Comparison of ENCODE assay signal across 7 mouse cellular contexts in the genomic region with DNA sequence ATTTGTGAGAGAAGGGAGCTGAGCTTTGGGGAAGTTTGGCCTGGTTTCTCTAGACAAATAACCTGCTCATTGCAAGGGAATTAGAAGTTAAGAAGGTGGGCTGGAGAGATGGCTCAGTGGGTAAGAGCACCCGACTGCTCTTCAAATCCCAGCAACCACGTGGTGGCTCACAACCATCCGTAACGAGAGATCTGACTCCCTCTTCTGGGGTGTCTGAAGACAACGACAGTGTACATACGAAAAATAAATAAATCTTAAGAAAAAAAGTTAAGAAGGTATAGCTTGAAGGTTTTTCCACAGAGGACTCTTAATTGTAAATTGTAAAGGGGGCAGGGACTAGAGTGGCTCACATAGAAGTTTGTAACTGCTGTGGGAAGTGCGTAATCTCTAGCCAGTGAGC. TPM values are rescaled to one million over a fixed set of nuclear protein-coding genes. Genes with fewer than 3 reads are reported as not detected.
DNase-seq lines count a peak whose midpoint lies in the region; ATAC-seq and TF ChIP-seq lines count a peak whose summit lies in the region.

No protein-coding gene starts in this region.

- H3K79me2 ChIP-seq in CH12.LX (replicated peaks; ENCODE audit: control insufficient read depth, extremely low read depth, insufficient read depth, poor library complexity, severe bottlenecking), result peaks cover 17% of the 10 kb centered on the region

- no peak for ATAC-seq in kidney, embryonic 14.5 days (ENCODE audit: low FRiP score, low TSS enrichment)
- no peak for ATAC-seq in liver, embryonic 14.5 days (ENCODE audit: insufficient read depth)
- no peak for ATAC-seq in frontal cortex, adult (ENCODE audit: low TSS enrichment)

- no peaks in the 10 kb centered on the region for H3K9me3 ChIP-seq in kidney, embryonic 14.5 days (ENCODE audit: control insufficient read depth, low read length)
- H3K9me3 ChIP-seq in CH12.LX (replicated peaks; ENCODE audit: low read length), result no peaks in the 10 kb centered on the region
- H3K9me3 ChIP-seq in liver, embryonic 14.5 days (ENCODE audit: control insufficient read depth, low read length), result no peaks in the 10 kb centered on the region

- H3K36me3 ChIP-seq in kidney, embryonic 14.5 days (ENCODE audit: control insufficient read depth, insufficient read depth, low read length), result peaks cover 15% of the 10 kb centered on the region
- H3K36me3 ChIP-seq in CH12.LX (replicated peaks in 1 of 2; ENCODE audit: control insufficient read depth in 1 of 2, insufficient read depth in 1 of 2, low read length in 1 of 2), result peaks cover 7 to 16% of the 10 kb centered on the region in 2 experiments
- peaks cover 21% of the 10 kb centered on the region for H3K36me3 ChIP-seq in liver, embryonic 14.5 days (replicated peaks; ENCODE audit: control insufficient read depth, insufficient read depth, low read depth)

- H3K4me2 ChIP-seq in kidney, embryonic 14.5 days (replicated peaks; ENCODE audit: low read depth, low read length), result no peak overlapping the region; the same call in 1 of the 2 replicates
- peak overlapping the region; percentile 83 for H3K4me2 ChIP-seq in CH12.LX (ENCODE audit: insufficient read depth, low read depth, poor library complexity, severe bottlenecking)
- H3K4me2 ChIP-seq in liver, embryonic 14.5 days (ENCODE audit: low read depth), result peak overlapping the region; percentile 76

- in situ Hi-C loops in CH12.LX (cut with MboI; ENCODE audit: low pct_ligation_motif_present, low pct_unique_long_range_greater_than_20kb, low sequenced_read_pairs), result no loop called here

- no peak for TF ChIP-seq POLR2A in CH12.LX (IDR thresholded peaks at IDR 0.05; ENCODE audit: low read depth, low read length)

- peak overlapping the region; percentile 84 for H3K27ac ChIP-seq in kidney, embryonic 14.5 days (ENCODE audit: low read depth, low read length)
- H3K27ac ChIP-seq in CH12.LX (ENCODE audit: insufficient read depth, low read depth), result peak overlapping the region; percentile 84
- H3K27ac ChIP-seq in brown adipose tissue, adult 24 weeks (replicated peaks; ENCODE audit: low read depth, low read length), result peak overlapping the region; percentile 99
- peak overlapping the region; percentile 79 for H3K27ac ChIP-seq in liver, embryonic 14.5 days

- dilution Hi-C loops in CH12.LX (cut with MboI; ENCODE audit: extremely low pct_ligation_motif_present, extremely low pct_unique_long_range_greater_than_20kb, low sequenced_read_pairs), result no loop called here

- no peak for DNase-seq in kidney, adult 11 months
- no peak for DNase-seq in CH12.LX (ENCODE audit: extremely low read depth)
- no peak for DNase-seq in liver, embryonic 14.5 days (ENCODE audit: low read depth in 3 of 3, low spot score in 3 of 3)
- DNase-seq in right cerebral cortex, postnatal 36 days (ENCODE audit: low spot score in 2 of 2), result no peak

- H3K4me3 ChIP-seq in kidney, embryonic 14.5 days (ENCODE audit: low read length), result no peak overlapping the region
- no peak overlapping the region for H3K4me3 ChIP-seq in CH12.LX (replicated peaks in 1 of 3; ENCODE audit: low read depth in 2 of 3, low read length in 2 of 3, poor library complexity in 1 of 3)
- H3K4me3 ChIP-seq in brown adipose tissue, adult 24 weeks (ENCODE audit: insufficient read depth, low read depth, low read length), result peak overlapping the region; percentile 25; the same call in 1 of the 2 replicates
- peak overlapping the region in 1 of 2 experiments; percentile 54; a peak in 1 of 4 replicates for H3K4me3 ChIP-seq in liver, embryonic 14.5 days (ENCODE audit: insufficient read depth in 1 of 2, low read depth in 2 of 2, low read length in 2 of 2)

- H3K27me3 ChIP-seq in kidney, embryonic 14.5 days (ENCODE audit: control insufficient read depth, insufficient read depth, low read length), result no peaks in the 10 kb centered on the region
- no peaks in the 10 kb centered on the region for H3K27me3 ChIP-seq in CH12.LX (replicated peaks)
- no peaks in the 10 kb centered on the region for H3K27me3 ChIP-seq in liver, embryonic 14.5 days (ENCODE audit: control insufficient read depth, insufficient read depth, low read length)

- peaks cover 41% of the 10 kb centered on the region for H3K4me1 ChIP-seq in kidney, embryonic 14.5 days (ENCODE audit: control insufficient read depth, insufficient read depth, low read length)
- H3K4me1 ChIP-seq in CH12.LX (ENCODE audit: control insufficient read depth in 1 of 2, insufficient read depth in 2 of 2), result peaks cover 10 to 52% of the 10 kb centered on the region in 2 experiments
- H3K4me1 ChIP-seq in brown adipose tissue, adult 24 weeks (ENCODE audit: control insufficient read depth, insufficient read depth, insufficient read length, low read length), result peaks cover 26% of the 10 kb centered on the region
- H3K4me1 ChIP-seq in liver, embryonic 14.5 days (replicated peaks; ENCODE audit: control insufficient read depth in 2 of 2, insufficient read depth in 2 of 2, low read length in 1 of 2), result peaks cover 32 to 38% of the 10 kb centered on the region in 2 experiments

- TF ChIP-seq CTCF in CH12.LX (conservative IDR thresholded peaks at IDR 0.05 in 1 of 2, IDR thresholded peaks at IDR 0.05 in 1 of 2; ENCODE audit: low read depth in 2 of 2, low read length in 2 of 2), result no peak
- 0 out of 2 replicates have a peak, but pooled peaks have one; percentile 2 for TF ChIP-seq CTCF in liver, embryonic 14.5 days (IDR thresholded peaks at IDR 0.05; ENCODE audit: low read depth)

- no peak for TF ChIP-seq EP300 in CH12.LX (IDR thresholded peaks at IDR 0.05; ENCODE audit: low read length)
- TF ChIP-seq EP300 in liver, embryonic 14.5 days (IDR thresholded peaks at IDR 0.05; ENCODE audit: low read depth), result no peak

- WGBS in kidney, embryonic 14.5 days, result 25% methylated on average over 7 of the region's 7 CpGs
- WGBS in liver, embryonic 14.5 days (ENCODE audit: insufficient replicate concordance), result 22% methylated on average over 7 of the region's 7 CpGs

- H3K9ac ChIP-seq in kidney, embryonic 14.5 days (ENCODE audit: low read depth, low read length), result peak overlapping the region; percentile 45; the same call in 1 of the 2 replicates
- H3K9ac ChIP-seq in CH12.LX (ENCODE audit: insufficient read depth, low read depth), result 0 out of 2 replicates have a peak overlapping the region, but pooled peaks have one; percentile 27
- peak overlapping the region; percentile 72; the same call in 1 of the 2 replicates for H3K9ac ChIP-seq in liver, embryonic 14.5 days (replicated peaks)

- no peak for TF ChIP-seq RAD21 in CH12.LX (IDR thresholded peaks at IDR 0.05; ENCODE audit: low read depth, low read length)

TF ChIP-seq in CH12.LX, 34 proteins besides CTCF, POLR2A, EP300 and RAD21:
- no peak for TF ChIP-seq ETS1 (conservative IDR thresholded peaks at IDR 0.05; ENCODE audit: low read depth, low read length)
- peak; percentile 47; the same call in 1 of the 2 replicates for TF ChIP-seq MAX (IDR thresholded peaks at IDR 0.05; ENCODE audit: low read length)
- TF ChIP-seq ZC3H11A (IDR thresholded peaks at IDR 0.05; ENCODE audit: low read depth, low read length), result no peak
- 0 out of 2 replicates have a peak, but pooled peaks have one; percentile 41 for TF ChIP-seq MYC (IDR thresholded peaks at IDR 0.05; ENCODE audit: low read depth, low read length)

RNA-seq across cellular contexts. Expression of gene Pnrc2, which starts 1.9 kb away (rescaled TPM):
- polyA plus RNA-seq in kidney, embryonic 14.5 days (2014; fragmentation: Nextera tagmentation; extraction: Ambion mirVana), result 174 and 209 TPM in 2 replicates
- total RNA-seq in CH12.LX (2012; rRNA removed) (22.2 and 30.5 TPM in 2 replicates), CH12.LX (2014; rRNA removed) (46.9 and 55.0 TPM in 2 replicates)
- 32.8 and 34.4 TPM in 2 replicates for polyA plus RNA-seq in CH12.LX (2012; ENCODE audit: insufficient read length, low read depth)
- polyA plus RNA-seq in brown adipose tissue, adult 24 weeks (2012; ENCODE audit: insufficient read depth, insufficient read length, missing spikeins), result 86.4 and 125 TPM in 2 replicates
- polyA plus RNA-seq in liver, embryonic 14.5 days (2012; rRNA removed), result 25.4 and 43.4 TPM in 2 replicates
- polyA plus RNA-seq in liver, embryonic 14.5 days (2014; fragmentation: Nextera tagmentation; extraction: Ambion mirVana), result 80.2 and 81.9 TPM in 2 replicates

RNA-seq across cellular contexts. Expression of gene Cnr2, which starts 19.6 kb away (rescaled TPM):
- polyA plus RNA-seq in kidney, embryonic 14.5 days (2014; fragmentation: Nextera tagmentation; extraction: Ambion mirVana), result 0.10 and 0.45 TPM in 2 replicates
- 5.6 and 6.5 TPM in 2 replicates for total RNA-seq in CH12.LX (2012; rRNA removed)
- 13.5 and 13.8 TPM in 2 replicates for total RNA-seq in CH12.LX (2014; rRNA removed)
- polyA plus RNA-seq in CH12.LX (2012; ENCODE audit: insufficient read length, low read depth), result 9.4 and 10.6 TPM in 2 replicates
- polyA plus RNA-seq in brown adipose tissue, adult 24 weeks (2012; ENCODE audit: insufficient read depth, insufficient read length, missing spikeins), result 0.55 and 0.58 TPM in 2 replicates
- polyA plus RNA-seq in liver, embryonic 14.5 days (2012; rRNA removed), result 1.6 and 2.1 TPM in 2 replicates
- polyA plus RNA-seq in liver, embryonic 14.5 days (2014; fragmentation: Nextera tagmentation; extraction: Ambion mirVana), result 2.3 and 2.5 TPM in 2 replicates

RNA-seq across cellular contexts. Expression of gene Srsf10, which starts 20.0 kb away (rescaled TPM):
- 334 and 342 TPM in 2 replicates for polyA plus RNA-seq in kidney, embryonic 14.5 days (2014; fragmentation: Nextera tagmentation; extraction: Ambion mirVana)
- 85.7 and 127 TPM in 2 replicates for total RNA-seq in CH12.LX (2012; rRNA removed)
- 179 and 197 TPM in 2 replicates for total RNA-seq in CH12.LX (2014; rRNA removed)
- 291 and 341 TPM in 2 replicates for polyA plus RNA-seq in CH12.LX (2012; ENCODE audit: insufficient read length, low read depth)
- 58.3 and 62.6 TPM in 2 replicates for polyA plus RNA-seq in brown adipose tissue, adult 24 weeks (2012; ENCODE audit: insufficient read depth, insufficient read length, missing spikeins)
- 33.2 and 49.6 TPM in 2 replicates for polyA plus RNA-seq in liver, embryonic 14.5 days (2012; rRNA removed)
- 108 and 110 TPM in 2 replicates for polyA plus RNA-seq in liver, embryonic 14.5 days (2014; fragmentation: Nextera tagmentation; extraction: Ambion mirVana)

RNA-seq across cellular contexts. Expression of gene Fuca1, which starts 45.0 kb away (rescaled TPM):
- 57.6 and 69.2 TPM in 2 replicates for polyA plus RNA-seq in kidney, embryonic 14.5 days (2014; fragmentation: Nextera tagmentation; extraction: Ambion mirVana)
- total RNA-seq in CH12.LX (2012; rRNA removed) (63.2 and 77.6 TPM in 2 replicates), CH12.LX (2014; rRNA removed) (28.6 and 32.6 TPM in 2 replicates)
- 66.5 and 71.5 TPM in 2 replicates for polyA plus RNA-seq in CH12.LX (2012; ENCODE audit: insufficient read length, low read depth)
- polyA plus RNA-seq in brown adipose tissue, adult 24 weeks (2012; ENCODE audit: insufficient read depth, insufficient read length, missing spikeins), result 106 and 110 TPM in 2 replicates
- polyA plus RNA-seq in liver, embryonic 14.5 days (2012; rRNA removed), result 8.8 and 12.0 TPM in 2 replicates
- polyA plus RNA-seq in liver, embryonic 14.5 days (2014; fragmentation: Nextera tagmentation; extraction: Ambion mirVana), result 19.0 and 23.6 TPM in 2 replicates
